Mouse (Mus musculus): ENCODE data around the gene Atm.

Gene Atm

GRCm38 (mm10) chr9:53536558-53537320 is at the start of gene Atm, which contains the start of gene Npat:
TSS of gene Atm (minus strand) at chr9:53536740.
TSS of gene Npat (plus strand) at chr9:53537047.
- DNase-seq, result peak; percentile 100

DNA sequence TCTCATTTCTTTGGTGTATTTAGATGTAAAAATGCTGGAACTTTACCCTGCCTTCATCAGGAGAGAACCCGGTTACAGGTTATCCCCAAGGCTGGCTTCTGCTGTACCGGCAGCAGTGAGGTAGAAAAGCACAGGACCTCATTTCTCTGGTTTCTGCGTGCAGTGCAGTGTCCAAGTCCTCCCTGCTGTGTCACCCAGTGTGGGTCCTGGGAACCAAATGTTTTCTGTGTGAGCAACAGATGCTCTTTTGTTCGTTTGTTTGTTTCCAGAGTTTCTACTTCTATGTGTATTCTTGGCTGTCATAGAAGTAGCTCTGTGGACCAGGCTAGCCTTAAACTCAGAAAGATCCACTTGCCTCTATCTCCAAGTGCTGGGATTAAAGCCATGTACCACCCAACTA is 45.3 kb upstream of the Atm start:
- DNase-seq, result peak; percentile 56 to 72

DNA sequence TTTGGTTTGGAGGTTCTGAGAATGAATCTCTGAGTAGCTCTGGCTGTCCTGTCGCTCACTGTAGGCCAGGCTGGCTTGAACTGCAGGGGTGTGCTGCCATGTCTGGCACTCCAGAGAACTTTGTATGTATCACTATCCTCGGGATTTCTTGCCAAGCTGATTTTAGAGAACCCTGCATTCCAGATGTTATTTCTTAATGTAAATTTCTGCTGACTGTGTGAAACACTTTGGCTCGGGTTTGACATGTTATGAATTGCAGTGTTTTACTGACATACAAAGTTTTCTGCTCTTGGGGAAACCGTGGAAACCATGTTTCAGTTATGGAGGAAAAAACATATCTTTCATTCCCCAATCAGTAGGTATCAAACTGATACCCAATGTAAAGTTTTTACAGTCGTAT is 39.2 kb upstream of the Atm start:
- no peak for DNase-seq

GRCm38 (mm10) chr9:53572516-53573307 is 36.2 kb upstream of the Atm start:
- DNase-seq, result no peak

GRCm38 (mm10) chr9:53570662-53571061 is 34.1 kb upstream of the Atm start:
- DNase-seq, result peak; percentile 35 to 47

- no peak for DNase-seq
Measured at GRCm38 (mm10) chr9:53537336-53537965, 911 bp upstream of the Atm start.

DNA sequence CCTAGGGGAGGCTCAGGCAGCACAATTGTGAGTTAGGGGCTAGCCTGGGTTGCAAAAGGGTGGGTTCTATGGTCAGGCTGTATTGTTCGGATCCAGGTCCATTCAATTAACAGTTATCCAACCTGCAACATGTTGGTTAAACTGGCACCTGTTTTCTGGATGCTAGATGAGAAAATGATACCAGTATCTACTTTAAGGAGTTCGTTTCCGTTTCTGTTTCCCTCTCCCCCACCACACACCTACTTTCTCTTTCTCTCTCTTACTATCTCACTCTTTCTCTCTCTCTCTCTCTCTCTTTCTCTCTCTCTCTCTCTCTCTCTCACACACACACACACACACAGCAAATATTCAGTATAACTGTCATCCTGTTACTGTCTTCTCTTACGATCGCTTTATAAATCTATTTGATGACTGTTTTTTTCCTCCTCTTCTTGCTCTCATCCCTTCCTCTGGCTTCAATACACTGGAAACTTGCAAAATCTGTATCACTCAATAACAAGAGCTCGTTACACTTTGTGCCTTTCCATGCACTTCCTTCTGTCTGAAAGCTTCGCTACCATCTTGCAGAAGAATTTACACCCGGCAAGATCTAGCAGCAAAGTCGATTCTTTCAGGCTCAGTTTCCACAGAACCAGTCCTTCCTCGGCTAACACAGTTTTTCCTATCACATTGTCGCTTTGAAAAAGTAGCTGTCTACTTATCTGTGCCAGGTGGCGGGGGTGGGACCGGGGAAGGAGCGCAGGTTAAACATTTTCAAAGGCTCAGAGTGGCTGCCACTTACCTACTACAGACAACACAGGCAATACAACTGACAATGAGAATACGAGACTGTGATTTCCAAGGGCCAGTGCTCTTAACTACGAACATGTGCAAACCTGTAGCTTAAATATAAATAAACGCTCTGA is 872 bp downstream of the Atm start:
- DNase-seq, result peak; percentile 13 to 20

GRCm38 (mm10) chr9:53517373-53518009 is 19.0 kb downstream of the Atm start:
- DNase-seq, result no peak

GRCm38 (mm10) chr9:53514091-53514490 is 22.4 kb downstream of the Atm start:
- no peak for DNase-seq

GRCm38 (mm10) chr9:53508053-53508452 is 28.5 kb downstream of the Atm start:
- no peak for DNase-seq

DNA sequence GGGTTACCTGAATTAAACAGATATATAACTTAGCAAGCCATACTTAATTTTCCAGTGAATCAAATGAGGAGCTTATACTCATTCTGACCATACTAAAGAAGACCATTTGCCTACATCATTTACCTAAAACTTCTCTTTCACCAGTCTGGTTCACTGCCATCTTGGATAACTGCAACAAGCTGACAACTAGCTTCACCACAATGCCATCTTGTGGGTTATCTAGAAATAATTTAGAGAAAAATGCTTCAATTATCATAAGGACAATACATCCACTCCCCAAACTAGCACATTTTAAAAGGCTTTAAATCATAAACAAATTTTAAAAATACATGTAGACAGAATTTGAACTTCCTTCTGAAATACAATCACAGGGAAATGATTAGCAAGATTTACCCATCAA is 50.7 kb downstream of the Atm start:
- no peak for DNase-seq

- DNase-seq, result no peak
Measured at GRCm38 (mm10) chr9:53472806-53473518, 63.6 kb downstream of the Atm start.

DNA sequence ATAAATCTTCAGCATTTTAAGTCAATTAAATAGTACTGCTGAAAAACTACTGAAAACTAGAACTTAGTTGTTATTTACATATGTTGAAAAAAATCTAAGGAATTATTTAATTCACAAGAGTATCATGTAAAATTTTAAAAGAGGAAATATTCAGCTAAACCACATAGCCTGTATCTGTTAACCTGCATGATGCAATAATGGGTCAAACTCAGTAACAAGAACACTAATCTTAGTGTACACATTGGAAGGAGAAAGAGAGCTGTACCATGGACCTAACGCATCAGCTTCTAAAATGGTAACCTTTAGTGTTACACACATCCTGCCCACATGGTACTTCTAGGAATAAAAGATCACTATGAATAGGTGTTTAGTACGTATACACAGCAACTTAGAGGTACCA is 84.5 kb downstream of the Atm start:
- DNase-seq, result no peak

GRCm38 (mm10) chr9:53450609-53451008 is 85.9 kb downstream of the Atm start:
- no peak for DNase-seq

DNA sequence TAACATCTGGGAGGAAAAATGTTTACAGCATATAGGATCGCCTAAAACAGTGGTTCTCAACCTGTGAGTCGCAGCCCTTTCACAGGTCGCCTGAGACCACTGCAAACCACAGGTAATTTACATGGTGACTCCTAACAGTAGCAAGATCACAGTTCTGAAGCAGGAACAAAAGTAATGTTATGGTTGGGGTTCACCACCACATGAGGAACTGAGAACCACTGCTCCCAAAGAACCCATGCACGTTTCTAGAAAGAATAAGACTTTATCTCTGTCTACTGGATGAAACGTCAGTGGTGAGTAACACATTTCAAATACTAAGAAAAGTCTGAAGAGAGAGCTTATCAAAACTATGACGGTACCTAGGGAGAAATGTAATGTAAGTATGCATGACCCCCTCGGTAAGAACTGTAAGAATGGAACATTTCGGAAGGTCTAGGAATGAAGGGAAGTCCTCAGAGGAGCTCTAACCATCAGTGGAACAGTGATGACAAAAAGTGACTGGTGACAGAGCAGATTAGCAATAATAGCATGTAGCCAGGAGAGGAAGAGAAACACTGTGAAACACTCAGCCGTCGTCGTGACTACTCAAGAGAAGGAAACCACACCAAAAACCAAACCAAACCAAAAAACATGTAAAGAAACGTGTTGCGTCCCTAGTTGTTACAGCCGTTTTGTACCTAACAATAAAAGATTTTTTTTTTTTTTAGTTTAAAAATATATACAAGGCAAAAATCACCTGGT is 100.5 kb downstream of the Atm start:
- DNase-seq, result no peak

DNA sequence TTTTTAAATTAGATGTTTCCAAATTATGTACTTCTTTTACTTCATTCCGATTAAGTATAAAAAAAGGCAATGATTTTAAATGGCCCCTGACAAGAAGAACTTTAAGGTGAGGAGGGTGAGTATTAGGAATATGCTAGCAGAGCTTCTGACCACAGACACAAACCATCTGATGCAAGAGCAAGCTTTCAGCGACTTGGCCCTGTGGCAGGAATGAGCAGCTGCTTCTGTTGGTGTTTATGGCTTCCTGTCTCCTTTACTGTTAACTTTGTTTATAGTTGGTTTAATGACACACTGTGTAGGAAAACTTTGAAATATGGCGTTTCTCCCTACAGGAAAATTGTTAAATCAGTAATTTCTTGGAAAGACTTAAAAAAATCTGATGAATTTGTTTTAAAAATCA is 108.9 kb downstream of the Atm start:
- DNase-seq, result no peak

DNA sequence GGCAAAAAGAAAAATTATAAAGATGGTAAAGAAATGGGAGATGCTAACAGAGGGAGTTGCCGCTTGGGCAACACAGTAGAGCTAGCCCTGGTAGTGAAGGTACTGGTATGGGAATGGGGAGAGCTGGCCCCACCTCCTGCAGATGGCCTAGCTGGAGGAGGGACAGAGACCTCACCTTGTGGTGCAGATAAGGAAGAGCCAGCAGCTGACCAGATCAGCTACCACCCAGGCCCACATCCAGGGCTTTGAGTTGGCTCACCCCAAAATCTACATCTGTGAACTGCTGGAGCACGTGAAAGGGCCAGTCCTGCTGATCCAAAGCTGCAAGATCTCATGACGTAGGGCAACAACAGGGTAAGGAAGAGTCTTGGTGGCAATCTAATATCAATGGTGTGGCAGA is 109.8 kb downstream of the Atm start:
- no peak for DNase-seq

GRCm38 (mm10) chr9:53422133-53422896 is 114.2 kb downstream of the Atm start:
- no peak for DNase-seq

DNA sequence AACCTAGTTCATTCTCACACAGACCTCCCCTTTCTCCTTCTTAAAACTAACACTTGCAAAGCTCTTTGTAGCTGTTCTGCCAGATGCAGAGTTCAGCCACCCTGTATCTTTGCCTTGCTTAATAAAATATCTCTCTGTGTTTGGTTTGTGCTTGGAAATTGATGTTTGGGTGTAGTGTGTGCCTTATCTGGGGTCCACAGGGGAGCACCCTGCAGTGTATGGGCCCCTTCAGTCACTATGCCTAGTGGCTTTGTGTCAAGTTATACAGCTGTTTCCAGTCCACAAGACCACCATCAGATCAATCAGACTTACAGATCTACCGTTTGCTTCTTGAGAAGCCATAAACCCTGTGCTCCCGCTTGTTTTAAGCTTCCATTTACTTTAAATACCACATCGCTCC is 127.1 kb downstream of the Atm start:
- DNase-seq, result no peak

DNA sequence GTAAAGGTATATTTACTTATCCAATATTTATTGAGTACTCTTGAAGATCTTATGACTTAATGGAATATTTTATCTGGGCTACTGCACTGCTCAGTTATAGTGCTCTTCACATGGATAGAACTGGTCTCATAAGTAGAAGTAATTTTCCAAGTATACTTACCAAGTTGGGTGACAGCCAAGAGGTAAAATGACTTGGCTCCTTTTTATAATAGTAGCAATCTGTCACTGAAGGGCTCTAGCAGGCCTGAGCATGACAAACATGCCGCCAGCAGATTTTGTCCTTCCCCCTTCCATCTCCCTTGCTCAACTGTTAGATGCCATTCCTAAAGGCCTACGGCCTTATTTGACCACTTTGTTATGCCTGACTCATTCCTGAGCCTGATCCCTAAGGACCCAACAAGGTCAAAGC is 127.6 kb downstream of the Atm start:
- no peak for DNase-seq

Data from cerebellum, adult 18-20 months (tissue).